Mouse (Mus musculus) ovary, postnatal 36 days (tissue): ENCODE data around the gene Ncdn.

Source experiments
- DNase-seq: peaks from one replicate; pipeline ENCODE4 v3.0.0; 2022; ENCODE audit warnings: low spot score, mixed read lengths

Gene Ncdn

GRCm38 (mm10) chr4:126753268-126754230 lies at the start of gene Ncdn, which contains the start of gene AU040320:
Gene Ncdn, minus strand, starts transcription at chr4:126753438.
Gene AU040320, plus strand, starts transcription at chr4:126753544.
- peak; percentile 96 for DNase-seq

- no peak for DNase-seq
These were observed 48.9 kb upstream of the Ncdn start for GRCm38 (mm10) chr4:126802174-126802573.

GRCm38 (mm10) chr4:126792341-126793102 lies 39.3 kb upstream of the Ncdn start:
- no peak for DNase-seq

- no peak for DNase-seq
These were observed 29.8 kb upstream of the Ncdn start for GRCm38 (mm10) chr4:126782996-126783395.

- DNase-seq = no peak
These were observed 29.3 kb upstream of the Ncdn start for GRCm38 (mm10) chr4:126782512-126782911.

- no peak for DNase-seq
These were observed 28.6 kb upstream of the Ncdn start for GRCm38 (mm10) chr4:126781871-126782270.

GRCm38 (mm10) chr4:126779826-126780775 lies 26.9 kb upstream of the Ncdn start:
- DNase-seq = peak; percentile 22

- DNase-seq = no peak
These were observed 25.9 kb upstream of the Ncdn start for GRCm38 (mm10) chr4:126779148-126779581.

GRCm38 (mm10) chr4:126775182-126775581 lies 21.9 kb upstream of the Ncdn start:
- no peak for DNase-seq

- DNase-seq = no peak
These were observed 20.6 kb upstream of the Ncdn start for GRCm38 (mm10) chr4:126773871-126774270.

GRCm38 (mm10) chr4:126770831-126771230 lies 17.6 kb upstream of the Ncdn start:
- no peak for DNase-seq

- DNase-seq = no peak
These were observed 16.7 kb upstream of the Ncdn start for GRCm38 (mm10) chr4:126769800-126770563.

GRCm38 (mm10) chr4:126763483-126763882 lies 10.2 kb upstream of the Ncdn start:
- DNase-seq = no peak

- DNase-seq = no peak
These were observed 9.5 kb upstream of the Ncdn start for GRCm38 (mm10) chr4:126762586-126763359.

GRCm38 (mm10) chr4:126759435-126759834 lies 6.2 kb upstream of the Ncdn start:
- DNase-seq = no peak

- no peak for DNase-seq
These were observed 5.1 kb upstream of the Ncdn start for GRCm38 (mm10) chr4:126758299-126758698.

GRCm38 (mm10) chr4:126756766-126757165 lies 3.5 kb upstream of the Ncdn start:
- DNase-seq = no peak

GRCm38 (mm10) chr4:126754736-126755374 lies 1.6 kb upstream of the Ncdn start:
- no peak for DNase-seq

- no peak for DNase-seq
These were observed 983 bp upstream of the Ncdn start for GRCm38 (mm10) chr4:126754231-126754611.
